Mouse (Mus musculus) erythroblast, embryonic 14.5 days (primary cell): ENCODE measurements around the gene Akirin2. TPM values are rescaled to one million over a fixed set of nuclear protein-coding genes. Genes with fewer than 3 reads are reported as not detected.
A peak's percentile ranks its signal among the peaks of the same experiment; 100 is the strongest.

Source experiments
- H3K27me3 ChIP-seq: 2 replicates; pipeline ENCODE4 v1.6.1; 2012; ENCODE audit warnings: inconsistent platforms; ENCODE audit not compliant: control insufficient read depth
- H3K36me3 ChIP-seq: 2 replicates; pipeline ENCODE4 v1.6.1; 2012; ENCODE audit warnings: mild to moderate bottlenecking, inconsistent platforms; ENCODE audit not compliant: control insufficient read depth
- H3K4me1 ChIP-seq: 2 replicates; pipeline ENCODE4 v1.6.1; 2012; ENCODE audit warnings: inconsistent platforms; ENCODE audit not compliant: control insufficient read depth
- H3K4me3 ChIP-seq: replicated peaks from 2 replicates; pipeline ENCODE3; 2012; ENCODE audit warnings: moderate library complexity, mild to moderate bottlenecking, inconsistent platforms
- H3K9me3 ChIP-seq: 2 replicates; pipeline ENCODE4 v1.6.1; 2012; ENCODE audit warnings: low read length, inconsistent platforms, mixed read lengths; ENCODE audit not compliant: control insufficient read depth
- GATA1 ChIP-seq: IDR thresholded peaks from 2 replicates; pipeline ENCODE4 v1.6.1; 2012; ENCODE audit warnings: low read length, inconsistent platforms, mixed read lengths
- TAL1 ChIP-seq: IDR thresholded peaks from 3 replicates; pipeline ENCODE4 v1.6.1; 2012; ENCODE audit warnings: low read length, inconsistent platforms, mixed read lengths
- polyA plus RNA-seq: library from polyadenylated mRNA; stranded (reverse); fragments of >175 nt; gene quantifications from 2 replicates; pipeline ENCODE4 v1.2.3, GENCODE M21; 2012

Gene Akirin2
- polyA plus RNA-seq, 1 experiment: 12.5 TPM

GRCm38 (mm10) chr4:34616146-34616545, 65.4 kb downstream of the Akirin2 start:
- Histone ChIP-seq H3K4me3 (peak overlapping the region; percentile 97), H3K36me3 (peaks cover 7% of the 10 kb centered on the region), H3K27me3 (no peaks in the 10 kb centered on the region), H3K4me1 (peaks cover 38% of the 10 kb centered on the region), H3K9me3 (no peaks in the 10 kb centered on the region)
- TF ChIP-seq GATA1: no peak
- no peak for TF ChIP-seq TAL1

Other genes with a start within 250 kb of the Akirin2 start
- gene Orc3, start 64.0 kb downstream of the Akirin2 start, polyA plus RNA-seq: 0.38 and 0.45 TPM in 2 replicates
- gene Rars2, start 64.0 kb downstream of the Akirin2 start, polyA plus RNA-seq: 0.07 and 0.14 TPM in 2 replicates
- 0.02 and 0.12 TPM in 2 replicates for gene Slc35a1, start 136.5 kb downstream of the Akirin2 start, polyA plus RNA-seq
- 0.02 TPM in 1 of 2 replicates, not detected in the other for gene Cfap206, start 179.3 kb downstream of the Akirin2 start, polyA plus RNA-seq
- not detected in 2 replicates for gene Gm136, start 205.3 kb downstream of the Akirin2 start, polyA plus RNA-seq
- gene Smim8, start 227.5 kb downstream of the Akirin2 start, polyA plus RNA-seq: 1.2 and 1.4 TPM in 2 replicates